Mouse (Mus musculus) erythroblast, embryonic 14.5 days (primary cell): ENCODE results near the gene Mlh3.

Source experiments
- GATA1 ChIP-seq: IDR thresholded peaks from 2 replicates; pipeline ENCODE4 v1.6.1; 2012; ENCODE audit warnings: low read length, inconsistent platforms, mixed read lengths
- TAL1 ChIP-seq: IDR thresholded peaks from 3 replicates; pipeline ENCODE4 v1.6.1; 2012; ENCODE audit warnings: low read length, inconsistent platforms, mixed read lengths

DNA sequence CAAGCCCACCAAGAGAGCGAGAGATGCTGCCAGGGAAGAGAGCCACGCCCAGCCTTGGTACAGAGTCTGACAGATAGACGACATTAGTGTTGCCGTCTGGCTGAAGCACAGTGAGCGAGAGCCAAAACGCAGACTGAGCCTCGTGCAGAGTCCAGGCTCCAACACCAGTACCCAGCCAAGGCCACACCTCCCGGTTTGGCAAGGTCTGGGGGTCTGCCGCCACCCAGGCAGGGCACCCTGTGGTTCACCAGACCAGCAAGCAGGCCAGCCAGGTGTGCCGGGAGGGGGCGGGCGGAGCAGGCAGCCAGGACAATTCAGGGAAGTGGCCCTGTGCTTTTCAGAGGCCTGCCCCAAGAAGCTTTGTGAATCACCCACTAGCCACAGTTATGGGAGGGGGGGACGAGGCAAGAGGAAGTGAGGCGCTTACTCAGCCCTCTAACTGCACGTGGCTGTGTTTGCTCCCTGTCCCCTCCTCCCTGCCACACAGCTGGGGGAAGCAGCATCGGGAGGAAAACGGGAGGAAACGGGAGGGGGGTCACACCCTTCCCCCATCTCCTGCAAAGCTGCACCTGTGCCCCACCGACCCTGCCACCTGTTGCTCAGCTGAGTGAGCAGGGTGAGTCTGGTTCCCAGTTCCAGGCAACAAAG lies 77.8 kb downstream of the Mlh3 start:
- no peak for TF ChIP-seq TAL1
- TF ChIP-seq GATA1, result no peak
